Mouse (Mus musculus) ES-Bruce4 (cell line): ENCODE data around the gene Ankrd12.

Experiments used
- CTCF ChIP-seq: IDR thresholded peaks from one replicate; pipeline ENCODE4 v1.8.1; 2011; ENCODE audit warnings: low read depth, low read length
- POLR2A ChIP-seq: IDR thresholded peaks from one replicate; pipeline ENCODE4 v1.8.1; 2011; ENCODE audit warnings: low read length; ENCODE audit not compliant: insufficient read depth

DNA sequence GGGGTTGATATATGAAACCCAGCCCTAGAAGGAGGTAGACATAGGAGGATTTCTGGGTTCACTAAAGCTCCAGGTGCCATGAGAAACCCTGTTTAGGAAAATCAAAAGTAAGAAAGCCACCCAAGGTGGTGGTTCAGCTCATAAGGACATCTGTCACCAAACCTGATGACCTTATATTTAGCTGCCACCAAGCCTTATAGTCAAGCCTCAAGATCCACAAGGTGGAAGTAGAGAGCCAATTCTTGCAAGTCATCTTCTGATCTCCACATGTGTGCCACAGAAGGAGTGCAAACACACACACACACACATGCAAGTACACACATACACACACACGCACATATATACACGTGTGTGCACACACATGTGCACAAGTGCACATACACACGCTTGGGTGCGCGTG is 124.8 kb downstream of the Ankrd12 start:
- TF ChIP-seq CTCF = no peak
- no peak for TF ChIP-seq POLR2A
